Mouse (Mus musculus) forebrain, embryonic 16.5 days (tissue): Measurements from ENCODE around the gene Slc2a4. TPM values are rescaled to one million over a fixed set of nuclear protein-coding genes. Genes with fewer than 3 reads are reported as not detected.
"Not testable (repeated sequence)": the region's sequence is repeated elsewhere in the genome, so short reads cannot be mapped to it uniquely, and the experiment has no call there.

Experiments
- ATAC-seq: fragments of 200-750 bp; cut with Nextera tagmentation; 2 replicates; pipeline ENCODE4 v1.8.0; 2017; ENCODE audit warnings: mild to moderate bottlenecking, moderate library complexity
- H3K27ac ChIP-seq: fragments of 300-500 bp; sonication (generic); 2 replicates; pipeline ENCODE4 v1.5.1; 2014; ENCODE audit warnings: low read length, control low read depth
- H3K27me3 ChIP-seq: fragments of 300-500 bp; sonication (generic); replicated peaks from 2 replicates; pipeline ENCODE4 v1.6.1; 2014; ENCODE audit warnings: low read length; ENCODE audit not compliant: control insufficient read depth, insufficient read depth
- H3K36me3 ChIP-seq: fragments of 300-500 bp; sonication (generic); 2 replicates; pipeline ENCODE4 v1.6.1; 2014; ENCODE audit not compliant: control insufficient read depth, insufficient read depth
- H3K4me1 ChIP-seq: fragments of 300-500 bp; sonication (generic); replicated peaks from 2 replicates; pipeline ENCODE4 v1.6.1; 2014; ENCODE audit warnings: low read length; ENCODE audit not compliant: control insufficient read depth, insufficient read depth
- H3K4me2 ChIP-seq: fragments of 300-500 bp; sonication (generic); 2 replicates; pipeline ENCODE4 v1.6.1; 2014; ENCODE audit warnings: mild to moderate bottlenecking, low read length, control low read depth
- H3K4me3 ChIP-seq: fragments of 300-500 bp; sonication (generic); replicated peaks from 2 replicates; pipeline ENCODE4 v1.5.1; 2014; ENCODE audit warnings: mild to moderate bottlenecking, low read length, control low read depth
- H3K9ac ChIP-seq: fragments of 300-500 bp; sonication (generic); replicated peaks from 2 replicates; pipeline ENCODE4 v1.6.1; 2014; ENCODE audit warnings: low read depth, low read length, control low read depth
- H3K9me3 ChIP-seq: fragments of 300-500 bp; sonication (generic); 2 replicates; pipeline ENCODE4 v1.6.1; 2016; ENCODE audit warnings: low read length; ENCODE audit not compliant: control insufficient read depth
- WGBS: fragments of 180-500 bp; shearing (Covaris S2); extraction: QIAGEN DNeasy Blood & Tissue Kit; methylation state at CpG from one replicate; pipeline ENCODE4 v1.1.7; 2014; 5-methylcytosine and 5-hydroxymethylcytosine counted together
- polyA plus RNA-seq: library from polyadenylated mRNA; unstranded; fragments of >200 nt; fragmentation: Nextera tagmentation; extraction: Ambion mirVana; gene quantifications from 2 replicates; pipeline ENCODE4 v1.2.1, GENCODE M21; 2015

The Slc2a4 gene
- polyA plus RNA-seq, 1 experiment from 2014 or later: 6.7 TPM

DNA sequence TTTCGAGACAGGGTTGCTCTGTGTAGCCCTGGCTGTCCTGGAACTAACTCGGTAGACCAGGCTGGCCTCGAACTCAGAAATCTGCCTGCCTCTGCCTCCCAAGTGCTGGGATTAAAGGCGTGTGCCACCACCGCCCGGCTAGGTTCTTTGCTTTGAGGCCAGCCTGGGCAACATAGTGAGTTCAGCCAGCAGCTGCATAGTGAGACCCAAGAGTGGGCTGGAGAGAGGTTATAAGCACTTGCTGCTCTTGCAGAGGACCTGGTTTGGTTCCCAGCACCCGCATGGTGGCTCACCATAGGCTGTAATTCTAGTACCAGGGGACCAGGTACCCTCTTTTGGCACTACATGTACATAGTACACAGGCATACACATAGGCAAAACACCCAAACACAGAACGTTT is 17.8 kb downstream of the Slc2a4 start:
- not testable (repeated sequence) for H3K27ac ChIP-seq, H3K4me1 ChIP-seq, H3K9ac ChIP-seq, H3K4me2 ChIP-seq, H3K4me3 ChIP-seq, H3K27me3 ChIP-seq, ATAC-seq, H3K36me3 ChIP-seq, H3K9me3 ChIP-seq
- 91% methylated on average over 8 of the region's 8 CpGs for WGBS

DNA sequence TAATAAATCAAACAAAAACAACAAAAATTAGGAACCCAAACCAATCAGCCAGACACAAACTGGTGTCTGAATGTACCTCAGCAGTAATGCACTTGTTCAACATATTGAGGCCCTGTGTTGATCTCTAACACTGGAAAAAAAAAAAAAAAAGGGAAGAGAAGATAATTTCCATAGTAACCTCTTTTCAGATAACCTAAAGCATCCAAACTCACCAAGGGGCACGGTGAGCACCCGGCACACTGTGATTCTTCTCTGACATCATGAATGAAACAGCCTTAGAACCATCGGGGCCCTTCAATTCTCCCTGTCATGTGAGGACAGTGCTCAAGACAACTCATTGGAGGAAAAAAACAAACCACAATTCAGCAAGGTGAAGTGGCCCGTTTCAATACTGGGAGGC is 18.3 kb downstream of the Slc2a4 start:
- peaks cover 7% of the 10 kb centered on the region for H3K4me1 ChIP-seq
- no peak overlapping the region for H3K4me2 ChIP-seq
- 88% methylated on average over 4 of the region's 4 CpGs for WGBS
- no peaks in the 10 kb centered on the region for H3K36me3 ChIP-seq
- no peak overlapping the region for H3K27ac ChIP-seq
- H3K4me3 ChIP-seq: no peak overlapping the region
- no peak overlapping the region for H3K9ac ChIP-seq
- H3K27me3 ChIP-seq: no peaks in the 10 kb centered on the region
- no peaks in the 10 kb centered on the region for H3K9me3 ChIP-seq
- ATAC-seq: no peak

DNA sequence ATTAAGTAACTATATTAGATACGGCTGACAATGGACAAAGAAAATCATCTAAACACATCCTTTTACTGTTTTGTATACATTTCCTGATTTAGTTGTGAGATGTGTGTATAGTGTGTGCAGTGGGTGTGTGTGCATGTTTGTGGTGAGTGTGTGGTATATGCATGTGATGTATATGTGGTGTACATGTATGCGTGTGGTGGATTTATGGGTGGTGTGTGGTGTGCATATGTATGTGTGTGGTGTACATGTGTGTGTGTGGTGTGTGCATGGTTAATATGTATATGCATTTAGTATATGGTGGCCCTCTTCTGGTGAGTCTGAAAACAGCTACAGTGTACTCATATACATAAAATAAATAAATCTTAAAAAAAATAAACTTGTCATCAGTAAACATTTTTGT is 20.5 kb downstream of the Slc2a4 start:
- Histone ChIP-seq H3K9me3 (no peaks in the 10 kb centered on the region), H3K4me1 (peaks cover under 1% of the 10 kb centered on the region), H3K9ac (no peak overlapping the region), H3K36me3 (no peaks in the 10 kb centered on the region), H3K4me3 (no peak overlapping the region), H3K4me2 (no peak overlapping the region), H3K27me3 (no peaks in the 10 kb centered on the region), H3K27ac (no peak overlapping the region)
- WGBS: 98% methylated on average over 2 of the region's 2 CpGs
- ATAC-seq: no peak

DNA sequence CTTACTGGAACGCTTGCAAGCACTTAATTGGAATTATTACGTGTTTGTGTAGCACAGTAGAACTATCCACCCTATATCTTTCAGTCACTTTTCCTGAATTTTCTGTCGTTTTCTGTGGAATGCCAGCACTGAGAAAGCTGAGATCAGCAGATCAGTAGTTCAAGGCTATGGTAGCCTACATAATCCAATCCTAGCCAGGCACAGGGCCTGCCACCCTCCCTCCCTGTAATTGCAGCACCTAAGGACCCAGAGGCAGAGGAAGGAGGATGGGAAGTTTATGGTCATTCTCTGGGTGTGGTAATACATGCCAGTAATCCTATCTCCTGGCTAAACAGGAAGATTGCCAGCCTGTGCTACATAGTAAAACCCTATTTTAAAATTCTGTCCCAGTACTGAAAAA is 25.2 kb downstream of the Slc2a4 start:
- peaks cover 9% of the 10 kb centered on the region for H3K36me3 ChIP-seq
- no peak overlapping the region for H3K9ac ChIP-seq
- no peaks in the 10 kb centered on the region for H3K27me3 ChIP-seq
- no peaks in the 10 kb centered on the region for H3K9me3 ChIP-seq
- ATAC-seq: no peak
- H3K4me1 ChIP-seq: peaks cover 21% of the 10 kb centered on the region
- WGBS: 60% methylated on average over 3 of the region's 3 CpGs
- no peak overlapping the region for H3K4me2 ChIP-seq
- no peak overlapping the region for H3K4me3 ChIP-seq
- no peak overlapping the region for H3K27ac ChIP-seq

DNA sequence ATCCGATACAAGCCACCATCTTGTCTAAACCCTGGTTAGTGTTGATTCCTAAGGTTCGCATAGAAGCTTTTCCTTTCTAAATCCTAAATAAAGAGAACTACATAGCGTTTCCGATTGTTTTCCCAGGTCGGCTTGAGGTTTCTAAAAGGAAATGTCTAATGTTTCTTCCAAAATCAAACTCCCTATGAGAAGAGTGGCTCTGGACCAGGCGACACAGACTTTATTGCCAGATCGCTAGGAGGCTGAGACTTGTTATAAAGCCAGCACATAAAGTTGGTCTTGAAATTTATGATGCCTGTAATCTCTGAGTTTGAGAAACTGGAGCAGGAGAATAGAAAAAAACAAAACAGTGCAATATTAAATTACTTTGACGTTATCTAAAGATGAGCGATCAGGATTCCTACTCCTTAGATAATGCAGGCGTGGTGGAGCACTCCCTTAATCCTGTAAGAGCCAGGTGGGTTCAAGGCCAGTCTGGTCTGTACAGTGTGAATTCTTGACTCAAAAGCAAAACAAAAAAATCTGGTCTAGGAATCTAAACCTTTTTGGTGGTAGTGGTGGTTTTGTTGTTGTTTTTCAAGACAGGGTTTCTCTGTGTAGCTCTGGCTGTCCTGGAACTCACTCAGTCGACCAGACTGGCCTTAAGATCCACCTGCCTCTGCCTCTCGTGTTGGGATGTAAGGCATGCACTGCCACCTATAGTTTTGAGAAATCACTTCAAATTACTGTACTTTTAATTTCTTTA is 25.8 kb downstream of the Slc2a4 start:
- WGBS: 2% methylated on average over 12 of the region's 12 CpGs
- H3K4me2 ChIP-seq: peak overlapping the region; percentile 79
- ATAC-seq: no peak
- peak overlapping the region; percentile 61 for H3K4me3 ChIP-seq
- no peaks in the 10 kb centered on the region for H3K9me3 ChIP-seq
- H3K9ac ChIP-seq: peak overlapping the region; percentile 64
- no peaks in the 10 kb centered on the region for H3K27me3 ChIP-seq
- peaks cover 15% of the 10 kb centered on the region for H3K36me3 ChIP-seq
- peaks cover 21% of the 10 kb centered on the region for H3K4me1 ChIP-seq
- peak overlapping the region; percentile 98 for H3K27ac ChIP-seq

DNA sequence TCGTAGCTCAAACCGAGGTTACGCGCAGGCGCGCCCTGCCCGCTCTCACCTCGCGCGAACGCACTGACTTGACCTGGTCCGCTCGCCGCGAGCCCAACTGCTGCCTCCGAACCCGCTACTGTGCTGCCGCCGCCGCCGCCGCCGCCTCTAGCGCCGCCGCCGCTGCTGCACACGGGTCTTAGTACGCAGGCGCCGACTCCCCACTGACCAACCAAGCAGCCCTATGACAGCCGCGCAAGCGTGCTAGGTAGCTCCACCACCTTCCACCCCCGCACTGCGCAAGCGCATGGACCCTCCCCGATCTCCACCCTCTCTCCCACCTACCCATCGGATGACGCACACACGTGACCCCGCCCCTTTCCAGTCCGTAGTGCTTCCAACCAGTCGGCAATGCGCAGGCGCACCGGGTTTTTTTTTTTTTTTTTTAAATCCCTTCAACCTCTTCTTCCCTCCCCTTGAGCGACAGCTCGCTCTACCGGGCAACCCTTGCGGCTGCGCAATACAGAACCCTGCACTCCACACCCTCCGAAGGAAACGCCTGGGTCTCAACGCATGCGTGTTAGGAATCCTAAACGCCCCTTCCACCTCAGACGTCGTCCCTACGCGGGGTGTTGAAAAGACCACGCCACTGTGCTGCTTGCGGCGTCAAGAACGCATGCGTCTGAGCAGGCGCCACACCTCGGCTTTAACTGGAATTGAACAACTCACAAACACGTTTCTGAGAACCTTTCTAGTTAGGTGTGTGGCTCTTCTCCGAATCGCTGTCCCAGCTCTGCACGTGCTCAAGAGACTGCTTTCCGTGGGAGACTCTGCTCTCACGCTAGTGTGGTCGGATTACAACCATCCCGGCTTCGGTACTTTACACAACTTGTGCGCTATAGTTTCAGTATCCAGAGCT is 26.6 kb downstream of the Slc2a4 start, which contains the start of gene Eif5a:
Gene Eif5a, minus strand, starts transcription at position 845 of the 898 bp plus-strand sequence.
- Histone ChIP-seq H3K27ac (peak within 1 kb of the TSS; percentile 98), H3K9ac (peak within 1 kb of the TSS; percentile 89), H3K9me3 (no peaks in the 10 kb centered on the region), H3K4me3 (peak within 1 kb of the TSS; percentile 87), H3K27me3 (no peaks in the 10 kb centered on the region), H3K4me1 (peaks cover 21% of the 10 kb centered on the region), H3K4me2 (peak within 1 kb of the TSS; percentile 97), H3K36me3 (peaks cover 17% of the 10 kb centered on the region)
- under 1% methylated on average over 78 of the region's 78 CpGs for WGBS
- peak; percentile 98 for ATAC-seq

DNA sequence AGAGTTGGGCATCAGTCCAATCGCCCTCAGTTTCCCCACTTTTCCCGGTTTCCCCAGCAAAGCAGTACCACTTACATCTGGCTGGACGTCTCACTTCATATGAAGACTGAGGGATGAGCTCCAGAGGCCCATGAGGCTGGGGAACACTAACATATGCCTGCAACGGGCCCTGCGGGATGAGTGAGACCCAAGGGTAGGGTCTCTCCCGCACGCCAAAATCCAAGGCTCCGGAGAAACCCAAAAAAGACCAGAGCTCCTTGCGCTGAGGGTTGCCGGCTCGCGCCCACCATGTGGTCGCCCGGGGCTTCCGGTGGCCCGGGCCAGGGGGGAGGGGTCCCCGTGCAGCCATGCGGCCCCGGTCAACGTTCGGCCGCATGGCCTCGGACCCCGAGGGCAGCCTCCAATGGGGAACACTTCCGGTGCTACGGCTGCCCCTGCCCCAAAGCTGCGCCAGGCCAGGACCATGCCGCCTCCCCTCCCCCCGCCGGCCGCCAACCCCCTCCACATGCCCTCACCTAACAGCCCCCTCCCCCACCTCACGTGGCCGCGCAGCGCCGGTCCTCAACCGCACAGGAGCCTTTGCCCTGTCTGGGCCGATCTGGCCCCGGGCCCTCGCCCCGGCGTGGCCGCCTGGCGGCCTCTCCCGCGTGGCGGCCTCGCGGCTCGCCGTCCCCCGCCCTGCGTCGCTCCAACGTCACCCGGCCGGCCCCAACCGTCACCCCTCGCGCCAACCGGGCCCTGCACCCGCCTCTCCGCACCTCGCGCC is 27.5 kb downstream of the Slc2a4 start:
- under 1% methylated on average over 62 of the region's 65 CpGs for WGBS
- peaks cover 22% of the 10 kb centered on the region for H3K4me1 ChIP-seq
- peak overlapping the region; percentile 88 for H3K27ac ChIP-seq

DNA sequence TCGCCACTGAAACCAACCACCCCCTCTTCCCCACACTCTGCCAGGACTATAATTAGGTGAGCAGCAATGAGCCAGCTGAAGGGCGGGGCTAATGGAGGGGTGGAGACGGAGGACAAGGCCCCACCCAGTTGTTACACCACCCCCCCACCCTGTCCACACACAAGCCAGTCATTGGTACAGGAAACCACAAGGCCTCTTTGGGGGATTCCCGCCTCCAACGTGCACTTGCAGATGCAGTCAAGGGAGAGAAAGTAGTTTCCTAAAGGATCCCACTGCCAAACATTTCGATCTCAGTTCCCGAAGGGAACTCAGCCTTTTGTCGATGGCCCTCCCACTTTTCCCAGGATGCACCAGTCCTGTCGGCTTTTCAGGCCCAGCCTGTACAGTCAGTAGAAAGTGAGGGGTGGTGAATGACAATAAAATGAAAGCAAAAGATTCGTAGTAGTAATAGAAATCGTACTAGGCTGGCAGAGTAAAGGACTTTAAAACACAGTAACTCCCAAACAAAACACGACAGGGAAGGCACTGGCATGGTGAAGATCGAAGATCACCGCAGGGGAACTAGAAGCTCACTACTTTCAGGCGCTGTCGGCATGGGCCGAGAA is 28.2 kb downstream of the Slc2a4 start:
- WGBS: under 1% methylated on average over 17 of the region's 17 CpGs
- Histone ChIP-seq H3K4me2 (peak overlapping the region; percentile 97), H3K9me3 (no peaks in the 10 kb centered on the region), H3K4me1 (peaks cover 29% of the 10 kb centered on the region), H3K9ac (peak overlapping the region; percentile 89), H3K27ac (peak overlapping the region; percentile 88), H3K27me3 (no peaks in the 10 kb centered on the region), H3K36me3 (peaks cover 25% of the 10 kb centered on the region), H3K4me3 (peak overlapping the region; percentile 87)
- ATAC-seq: no peak

More for the DNA sequence above, 27.5 kb downstream of the Slc2a4 start:
- Histone ChIP-seq H3K4me3 (peak overlapping the region; percentile 87), H3K27me3 (no peaks in the 10 kb centered on the region), H3K36me3 (peaks cover 22% of the 10 kb centered on the region), H3K9ac (peak overlapping the region; percentile 89), H3K9me3 (no peaks in the 10 kb centered on the region), H3K4me2 (peak overlapping the region; percentile 97)
- ATAC-seq: no peak
